Mouse (Mus musculus): ENCODE measurements at regions not wholly inside any gene's neighbourhood (a gene's known extent, or its start where the extent isn't known, plus 50 kb on each side); places are given as distances from the start of the nearest gene placed in this dataset.

DNA sequence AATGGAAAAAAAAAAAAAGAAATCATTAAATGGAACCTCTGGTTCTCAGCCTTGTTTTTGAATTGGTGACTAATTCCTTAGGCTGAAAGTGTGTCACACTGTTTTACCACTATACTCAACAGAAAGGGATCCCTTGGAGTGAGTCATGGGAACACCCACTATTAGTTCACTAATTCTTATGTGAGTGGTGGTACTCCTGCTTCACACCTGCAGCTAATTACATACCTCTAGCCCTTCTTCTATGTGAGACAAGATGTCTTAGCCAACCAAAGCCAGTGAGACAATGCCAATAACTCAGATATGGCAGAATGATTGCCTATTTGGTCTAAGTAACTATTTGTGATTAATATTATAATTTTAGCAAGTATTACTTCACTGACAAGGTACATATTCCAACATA, 398.9 kb downstream of the Vps13c start:
- TF ChIP-seq CTCF (IDR thresholded peaks at IDR 0.05; ENCODE audit: low read depth) (no peak), EP300 (IDR thresholded peaks at IDR 0.05; ENCODE audit: low read depth) (no peak)

Data from heart, postnatal 0 days (tissue).